Mouse (Mus musculus): ENCODE data around the gene Aspdh. TPM values are rescaled to one million over a fixed set of nuclear protein-coding genes. Genes with fewer than 3 reads are reported as not detected.

Gene Aspdh
- polyA plus RNA-seq (2012; fragmentation: generic; extraction: Trizol): not detected

GRCm38 (mm10) chr7:44465111-44465510 is at the start of gene Aspdh:
Gene Aspdh, plus strand, starts transcription at chr7:44465391.
- Histone ChIP-seq H3K4me3 (no peak within 1 kb of the TSS), H3K4me2 (ENCODE audit: low read depth) (no peak within 1 kb of the TSS)

GRCm38 (mm10) chr7:44427666-44428065 is 37.5 kb upstream of the Aspdh start:
- no peaks in the 10 kb centered on the region for H3K36me3 ChIP-seq (ENCODE audit: control insufficient read depth, insufficient read depth)
- H3K4me2 ChIP-seq (ENCODE audit: low read depth): no peak overlapping the region
- H3K4me3 ChIP-seq: no peak overlapping the region
- TF ChIP-seq MYOG (IDR thresholded peaks at IDR 0.05; ENCODE audit: control insufficient read depth in 1 of 3, insufficient read depth in 1 of 3, insufficient read length in 2 of 3, low read depth in 2 of 3) (no peak), E2F4 (IDR thresholded peaks at IDR 0.05; ENCODE audit: insufficient read depth) (no peak), REST (IDR thresholded peaks at IDR 0.05; ENCODE audit: insufficient read depth, insufficient read length) (no peak), TCF3 (IDR thresholded peaks at IDR 0.05; ENCODE audit: insufficient read length, low read depth) (no peak), TCF12 (IDR thresholded peaks at IDR 0.05; ENCODE audit: insufficient read depth, poor library complexity, severe bottlenecking) (no peak), MYOD1 (IDR thresholded peaks at IDR 0.05; ENCODE audit: control insufficient read depth in 1 of 3, insufficient read length in 2 of 3, low read depth in 2 of 3) (no peak), USF1 (IDR thresholded peaks at IDR 0.05; ENCODE audit: low read depth) (no peak), SRF (IDR thresholded peaks at IDR 0.05; ENCODE audit: control insufficient read depth, insufficient read length, low read depth) (no peak), POLR2A (IDR thresholded peaks at IDR 0.05; ENCODE audit: insufficient read length, low read depth) (no peak), CEBPB (IDR thresholded peaks at IDR 0.05; ENCODE audit: insufficient read depth, poor library complexity, severe bottlenecking) (no peak), POLR2AphosphoS2 (IDR thresholded peaks at IDR 0.05; ENCODE audit: insufficient read length, low read depth) (no peak), MAX (IDR thresholded peaks at IDR 0.05; ENCODE audit: low read depth) (no peak)
- H3ac ChIP-seq (ENCODE audit: control insufficient read depth, insufficient read length): no peak overlapping the region
- H3K79me2 ChIP-seq (ENCODE audit: control insufficient read depth, insufficient read depth): no peaks in the 10 kb centered on the region
- H3K27me3 ChIP-seq (ENCODE audit: control insufficient read depth, insufficient read depth, insufficient read length): peaks cover 67% of the 10 kb centered on the region

More at GRCm38 (mm10) chr7:44465111-44465510, at the start of gene Aspdh:
- H3K27me3 ChIP-seq (ENCODE audit: control insufficient read depth, insufficient read depth, insufficient read length): peaks cover 40% of the 10 kb centered on the region
- TF ChIP-seq MAX (IDR thresholded peaks at IDR 0.05; ENCODE audit: low read depth): no peak
- H3K36me3 ChIP-seq (ENCODE audit: control insufficient read depth, insufficient read depth): no peaks in the 10 kb centered on the region
- H3ac ChIP-seq (ENCODE audit: control insufficient read depth, insufficient read length): no peak within 1 kb of the TSS
- no peaks in the 10 kb centered on the region for H3K79me2 ChIP-seq (ENCODE audit: control insufficient read depth, insufficient read depth)

- peaks cover 67% of the 10 kb centered on the region for H3K27me3 ChIP-seq (ENCODE audit: control insufficient read depth, insufficient read depth, insufficient read length)
- no peaks in the 10 kb centered on the region for H3K36me3 ChIP-seq (ENCODE audit: control insufficient read depth, insufficient read depth)
- H3ac ChIP-seq (ENCODE audit: control insufficient read depth, insufficient read length): no peak overlapping the region
- H3K4me3 ChIP-seq: no peak overlapping the region
- no peak for TF ChIP-seq TCF12 (IDR thresholded peaks at IDR 0.05; ENCODE audit: insufficient read depth, poor library complexity, severe bottlenecking)
- TF ChIP-seq SRF (IDR thresholded peaks at IDR 0.05; ENCODE audit: control insufficient read depth, insufficient read length, low read depth): no peak
- no peak for TF ChIP-seq MYOG (IDR thresholded peaks at IDR 0.05; ENCODE audit: control insufficient read depth in 1 of 3, insufficient read depth in 1 of 3, insufficient read length in 2 of 3, low read depth in 2 of 3)
- TF ChIP-seq MAX (IDR thresholded peaks at IDR 0.05; ENCODE audit: low read depth): no peak
- TF ChIP-seq POLR2AphosphoS2 (IDR thresholded peaks at IDR 0.05; ENCODE audit: insufficient read length, low read depth): no peak
- no peak for TF ChIP-seq USF1 (IDR thresholded peaks at IDR 0.05; ENCODE audit: low read depth)
- TF ChIP-seq CEBPB (IDR thresholded peaks at IDR 0.05; ENCODE audit: insufficient read depth, poor library complexity, severe bottlenecking): no peak
- no peak for TF ChIP-seq MYOD1 (IDR thresholded peaks at IDR 0.05; ENCODE audit: control insufficient read depth in 1 of 3, insufficient read length in 2 of 3, low read depth in 2 of 3)
- no peak overlapping the region for H3K4me2 ChIP-seq (ENCODE audit: low read depth)
- no peaks in the 10 kb centered on the region for H3K79me2 ChIP-seq (ENCODE audit: control insufficient read depth, insufficient read depth)
These were observed 36.8 kb upstream of the Aspdh start for GRCm38 (mm10) chr7:44428171-44428950.

- TF ChIP-seq TCF12 (IDR thresholded peaks at IDR 0.05; ENCODE audit: insufficient read depth, poor library complexity, severe bottlenecking) (no peak), TCF3 (IDR thresholded peaks at IDR 0.05; ENCODE audit: insufficient read length, low read depth) (no peak), MAX (IDR thresholded peaks at IDR 0.05; ENCODE audit: low read depth) (no peak), POLR2AphosphoS2 (IDR thresholded peaks at IDR 0.05; ENCODE audit: insufficient read length, low read depth) (no peak), MYOD1 (IDR thresholded peaks at IDR 0.05; ENCODE audit: control insufficient read depth in 1 of 3, insufficient read length in 2 of 3, low read depth in 2 of 3) (no peak), POLR2A (IDR thresholded peaks at IDR 0.05; ENCODE audit: insufficient read length, low read depth) (no peak)
- Histone ChIP-seq H3K4me2 (ENCODE audit: low read depth) (no peak within 1 kb of the TSS), H3K36me3 (ENCODE audit: control insufficient read depth, insufficient read depth) (no peaks in the 10 kb centered on the region), H3K27me3 (ENCODE audit: control insufficient read depth, insufficient read depth, insufficient read length) (peaks cover 62% of the 10 kb centered on the region), H3K4me3 (no peak within 1 kb of the TSS), H3ac (ENCODE audit: control insufficient read depth, insufficient read length) (no peak within 1 kb of the TSS), H3K79me2 (ENCODE audit: control insufficient read depth, insufficient read depth) (no peaks in the 10 kb centered on the region)
These were observed 36.1 kb upstream of the Aspdh start, which contains the start of gene Lrrc4b for GRCm38 (mm10) chr7:44428968-44429521. Gene Lrrc4b, plus strand, starts transcription at chr7:44429018.

Data from myocyte (in vitro differentiated cells).